Mouse (Mus musculus) cerebellum, adult (tissue): ENCODE data around the gene Ctcfl.
A peak's percentile ranks its signal among the peaks of the same experiment; 100 is the strongest.

Experiments
- ATAC-seq: cut with Nextera tagmentation; 2 replicates; pipeline ENCODE4 v1.9.2; 2017; ENCODE audit warnings: mild to moderate bottlenecking, moderate library complexity, mixed read lengths; ENCODE audit not compliant: insufficient number of reproducible peaks, low FRiP score, low TSS enrichment

The Ctcfl gene

GRCm38 (mm10) chr2:173085763-173086162, 33.6 kb downstream of the Ctcfl start:
- no peak for ATAC-seq

GRCm38 (mm10) chr2:173084871-173085270, 34.5 kb downstream of the Ctcfl start:
- ATAC-seq = no peak

- ATAC-seq = no peak
Observed at GRCm38 (mm10) chr2:173083712-173084475, 35.4 kb downstream of the Ctcfl start.

GRCm38 (mm10) chr2:173083106-173083505, 36.2 kb downstream of the Ctcfl start:
- no peak for ATAC-seq

DNA sequence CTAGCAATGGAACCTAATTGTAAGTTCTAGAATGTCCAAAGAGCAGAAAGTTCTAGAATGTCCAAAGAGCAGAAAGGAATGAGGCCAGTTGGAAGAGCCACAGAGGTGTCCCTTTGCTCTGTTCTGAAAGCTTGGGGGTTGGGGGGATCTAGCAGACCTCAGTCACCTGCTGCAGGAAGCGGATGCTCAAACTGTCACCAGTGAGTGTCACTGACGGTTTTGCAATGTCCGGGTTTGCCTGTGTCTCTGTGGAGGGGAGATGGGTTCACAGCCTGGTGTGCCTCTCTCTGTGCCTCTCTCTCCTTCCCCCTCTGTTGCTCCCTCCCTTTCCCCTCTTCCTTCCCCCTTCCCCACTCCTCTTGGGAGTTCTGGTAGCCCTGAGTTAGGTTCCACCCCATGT, 36.6 kb downstream of the Ctcfl start:
- no peak for ATAC-seq

DNA sequence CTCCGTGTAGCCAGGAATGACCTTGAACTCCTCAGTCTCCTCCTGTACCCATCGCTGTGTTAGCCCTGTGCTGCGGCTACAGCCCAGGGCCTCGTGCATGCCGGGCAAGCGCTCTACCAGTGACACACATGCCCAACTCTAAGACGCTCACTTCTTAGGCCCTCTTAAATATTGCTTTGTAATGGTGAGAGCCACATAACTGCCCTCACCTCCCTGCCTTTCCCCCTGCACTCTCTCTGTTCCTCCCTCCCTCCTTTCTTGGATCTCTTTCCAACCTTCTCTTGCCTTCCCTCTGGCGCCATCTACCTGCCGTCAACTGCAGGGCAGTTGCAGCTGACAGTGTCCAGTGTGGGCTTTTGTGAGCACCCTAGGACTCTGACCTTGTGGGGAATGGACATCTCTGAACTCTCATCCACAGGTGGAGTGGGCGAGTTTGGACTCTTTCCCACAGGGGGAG, 38.5 kb downstream of the Ctcfl start:
- peak; percentile 56; the same call in 1 of the 2 replicates for ATAC-seq

DNA sequence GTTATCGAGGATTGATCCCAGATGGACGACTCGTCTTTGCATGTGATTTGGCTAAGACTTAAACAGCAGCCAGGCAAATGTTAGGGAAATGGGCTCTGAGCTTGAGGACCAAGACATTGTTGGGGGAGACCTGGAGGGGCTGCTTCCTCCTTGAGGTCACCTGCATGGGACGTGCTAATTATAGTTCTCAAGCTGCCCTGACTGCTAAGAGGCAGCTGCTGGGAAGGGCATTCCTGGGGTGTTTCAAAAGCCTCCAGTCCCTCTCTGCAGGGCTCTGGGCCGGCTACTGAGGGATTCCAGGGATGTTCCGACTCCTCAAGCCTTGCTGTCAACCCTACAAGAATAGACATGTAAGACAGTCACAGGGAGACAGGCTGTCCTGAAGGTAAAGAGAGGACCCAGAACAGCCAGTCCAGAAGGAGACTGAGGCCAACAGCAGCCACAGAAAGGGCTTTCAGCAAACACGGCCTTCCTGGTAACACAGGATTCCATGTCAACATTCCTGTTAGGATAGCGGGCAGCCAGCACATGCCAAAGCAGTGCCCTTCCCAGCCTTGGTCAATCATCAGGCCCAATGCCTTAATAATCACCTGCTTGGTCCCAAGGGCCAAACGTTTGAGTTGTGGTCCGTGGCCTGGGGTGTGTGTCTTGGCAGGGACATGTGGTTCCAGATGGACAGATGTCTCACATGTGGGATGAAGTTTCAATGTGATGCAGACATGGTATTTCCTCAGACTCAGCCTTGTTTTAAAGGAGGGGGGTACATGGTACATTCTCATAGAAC, 39.4 kb downstream of the Ctcfl start:
- no peak for ATAC-seq

GRCm38 (mm10) chr2:173076921-173077320, 42.4 kb downstream of the Ctcfl start:
- ATAC-seq = no peak

DNA sequence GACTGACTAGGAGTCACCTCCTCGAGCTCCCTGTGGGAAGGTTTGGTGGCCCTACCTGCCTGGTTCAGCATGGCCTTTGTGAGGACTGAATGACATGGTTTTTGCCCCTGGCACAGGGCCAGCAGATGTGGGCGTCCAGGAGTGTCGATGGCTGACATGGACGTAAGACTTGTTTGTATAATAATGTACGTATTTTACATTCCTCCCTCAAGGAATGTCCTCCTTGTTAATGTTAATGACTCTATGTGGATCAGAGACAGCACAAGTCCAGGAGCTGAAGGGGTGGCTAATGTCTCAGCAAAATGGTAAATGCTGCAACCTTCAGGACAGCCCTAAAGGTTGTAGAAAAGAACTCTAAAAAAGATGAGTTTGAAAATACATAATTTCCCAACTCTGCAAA, 45.7 kb downstream of the Ctcfl start:
- no peak for ATAC-seq

GRCm38 (mm10) chr2:173072948-173073347, 46.4 kb downstream of the Ctcfl start:
- no peak for ATAC-seq

- ATAC-seq = no peak
Observed at GRCm38 (mm10) chr2:173064864-173065263, 54.5 kb downstream of the Ctcfl start.

GRCm38 (mm10) chr2:173063219-173063618, 56.1 kb downstream of the Ctcfl start:
- no peak for ATAC-seq

DNA sequence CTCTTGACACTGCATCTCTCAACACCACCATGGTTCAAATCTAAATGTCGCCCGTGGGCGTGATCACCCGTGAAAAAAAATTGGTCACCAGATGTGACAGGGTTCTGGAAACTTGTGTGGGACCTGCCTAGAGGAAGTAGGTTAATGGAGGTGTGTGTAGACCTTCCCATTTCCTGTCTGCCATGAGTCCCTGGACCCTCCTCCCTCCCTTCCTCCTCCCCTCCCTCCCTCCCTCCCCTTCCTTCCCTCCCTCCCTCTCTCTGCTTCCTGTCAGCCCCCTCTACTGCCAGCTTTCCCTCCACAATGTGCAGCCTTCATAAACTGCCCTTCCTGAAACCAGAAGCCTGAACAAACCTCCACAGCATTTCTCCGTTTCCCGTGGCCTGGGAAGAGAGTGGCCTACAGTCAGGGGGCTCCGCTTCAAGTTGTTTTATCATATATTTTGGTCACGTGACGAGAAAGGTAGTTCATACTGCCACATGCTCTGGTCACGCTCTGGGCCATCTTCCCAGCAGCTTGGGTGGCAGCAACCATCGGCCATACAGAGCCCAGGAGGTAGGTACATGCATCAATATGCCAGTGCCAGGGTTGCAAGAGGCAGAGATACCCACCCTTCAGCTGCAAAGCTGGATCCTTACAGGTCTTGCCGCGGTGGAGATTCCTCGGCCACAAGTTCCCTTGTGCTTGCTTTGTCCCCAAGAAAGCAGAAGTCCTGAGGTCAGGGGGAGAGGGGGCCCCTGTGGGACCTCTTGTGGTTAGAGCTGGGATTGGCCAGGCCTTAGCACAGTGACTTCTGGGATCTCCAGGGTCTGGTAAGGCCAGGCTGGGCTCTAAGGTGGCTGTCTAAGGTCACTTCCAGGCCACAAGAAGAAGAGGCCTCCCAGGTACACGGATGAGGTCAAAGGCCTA, 57.6 kb downstream of the Ctcfl start:
- ATAC-seq = no peak

- ATAC-seq = no peak
Observed at GRCm38 (mm10) chr2:173060450-173060849, 58.9 kb downstream of the Ctcfl start.

GRCm38 (mm10) chr2:173058263-173058662, 61.1 kb downstream of the Ctcfl start:
- ATAC-seq = no peak

GRCm38 (mm10) chr2:173057623-173058022, 61.7 kb downstream of the Ctcfl start:
- ATAC-seq = no peak

- ATAC-seq = no peak
Observed at GRCm38 (mm10) chr2:173056882-173057315, 62.4 kb downstream of the Ctcfl start.

DNA sequence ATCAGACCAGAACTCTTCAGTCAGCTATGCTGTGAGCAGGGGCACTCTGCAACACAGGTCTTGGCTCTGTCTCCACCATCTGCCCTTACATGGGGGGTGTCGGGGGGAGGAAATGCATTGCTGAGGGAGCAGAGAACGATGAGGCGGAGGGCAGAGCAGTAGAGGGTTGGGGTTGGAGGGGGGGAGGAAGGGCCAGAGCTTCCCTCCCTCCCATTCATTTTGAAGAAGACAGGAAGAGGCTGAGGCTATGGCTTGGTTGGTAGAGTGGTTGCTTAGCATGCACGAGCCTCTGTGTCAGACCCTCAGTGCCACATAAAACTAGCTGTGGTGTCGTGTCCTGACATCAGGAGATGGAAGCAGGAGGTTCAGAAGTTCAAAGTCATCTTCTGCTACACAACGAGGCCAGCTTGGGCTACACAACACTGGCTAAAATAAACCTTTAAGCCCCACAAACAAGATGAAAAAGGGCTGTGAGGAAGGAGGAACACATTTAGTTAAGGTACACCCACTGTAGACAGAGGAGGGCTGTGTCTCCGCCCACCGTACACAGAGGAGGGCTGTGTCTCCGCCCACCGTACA, 62.9 kb downstream of the Ctcfl start:
- ATAC-seq = no peak

DNA sequence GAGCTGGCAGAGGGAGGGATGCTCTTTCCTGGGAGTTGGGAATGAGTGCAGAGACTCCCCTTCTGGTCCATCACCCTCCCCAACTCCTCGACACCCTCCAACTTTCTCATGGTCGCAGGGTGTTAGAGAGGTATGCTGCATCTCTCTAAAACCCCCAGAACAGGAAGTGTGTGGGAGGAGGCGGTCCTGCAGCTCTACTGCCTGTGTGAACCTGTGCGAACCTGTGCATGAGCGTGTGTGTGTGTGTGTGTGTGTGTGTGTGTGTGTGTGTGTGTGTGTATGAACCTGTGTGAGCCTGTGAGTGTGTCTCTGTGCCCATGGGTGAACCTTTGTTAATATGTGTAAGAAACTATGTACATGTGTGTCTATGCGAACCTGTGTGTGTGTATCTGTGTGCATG, 65.5 kb downstream of the Ctcfl start:
- ATAC-seq = no peak

GRCm38 (mm10) chr2:173052881-173053280, 66.4 kb downstream of the Ctcfl start:
- ATAC-seq = no peak
